Mouse (Mus musculus) urinary bladder, postnatal 4 days (tissue): ENCODE measurements at regions not wholly inside any gene's neighbourhood (a gene's known extent, or its start where the extent isn't known, plus 50 kb on each side); places are given as distances from the start of the nearest gene placed in this dataset.

Experiments used
- DNase-seq, 2 experiments: peaks; one replicate each; pipeline ENCODE4 v3.0.0; 2021 to 2022; ENCODE audit warnings: low spot score in 2 of 2

DNA sequence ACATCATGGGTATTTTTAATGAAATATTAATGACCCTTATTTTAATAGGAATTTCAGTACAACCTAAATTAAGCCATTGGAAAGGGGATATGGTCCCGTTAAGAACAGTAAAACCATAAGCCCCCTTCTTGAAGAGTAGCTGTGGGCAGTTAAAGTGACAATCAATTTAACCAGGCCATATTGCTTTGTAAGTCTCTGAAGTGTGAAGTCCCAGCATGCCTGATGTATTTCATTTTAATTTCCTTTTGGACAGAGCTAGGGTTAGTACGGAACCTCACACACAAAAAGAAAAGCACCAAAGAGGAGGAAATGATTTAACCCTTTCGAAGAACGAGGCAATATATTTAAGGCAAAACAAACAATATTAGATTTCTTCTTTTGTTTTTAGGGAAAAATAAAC, 640.9 kb downstream of the Kcnj2 start:
- DNase-seq, result no peak

DNA sequence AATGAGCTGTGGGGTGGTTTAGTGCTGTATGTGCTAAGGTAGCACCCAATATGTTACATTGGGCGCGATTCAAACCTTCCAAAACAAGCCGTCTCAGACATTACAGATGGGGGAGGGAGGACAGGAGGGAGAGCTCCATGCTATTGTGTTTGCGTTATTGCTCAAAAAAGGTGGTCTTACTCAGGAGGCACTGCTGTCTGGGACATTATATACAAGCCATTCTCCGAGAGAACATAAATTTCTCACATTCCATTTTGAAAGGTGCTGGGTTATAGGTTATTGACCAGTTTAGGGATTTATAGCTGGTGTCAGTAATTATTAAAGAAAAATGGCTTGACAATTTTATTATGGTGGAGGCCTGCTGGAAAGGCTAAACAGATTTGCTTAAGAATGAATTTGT, 649.4 kb downstream of the Kcnj2 start:
- DNase-seq, result no peak

DNA sequence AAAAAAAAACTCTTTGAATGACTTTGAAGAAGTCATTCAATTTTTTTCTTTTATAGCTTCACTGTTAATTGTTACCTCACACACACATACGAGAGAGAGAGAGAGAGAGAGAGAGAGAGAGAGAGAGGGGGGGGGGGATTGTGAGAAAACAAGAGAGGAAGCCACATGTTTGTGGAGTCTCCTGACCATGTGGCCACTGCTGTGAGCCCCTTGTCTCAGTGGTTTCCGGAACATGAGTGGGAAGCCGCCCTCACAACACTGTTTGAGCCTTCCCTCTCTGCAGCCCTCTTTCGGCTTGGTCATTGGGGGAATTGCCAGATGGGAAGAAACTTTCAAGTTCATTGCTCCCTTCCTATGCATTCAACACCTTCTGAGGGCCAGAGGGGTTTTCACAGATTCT, 656.3 kb downstream of the Kcnj2 start:
- no peak for DNase-seq

DNA sequence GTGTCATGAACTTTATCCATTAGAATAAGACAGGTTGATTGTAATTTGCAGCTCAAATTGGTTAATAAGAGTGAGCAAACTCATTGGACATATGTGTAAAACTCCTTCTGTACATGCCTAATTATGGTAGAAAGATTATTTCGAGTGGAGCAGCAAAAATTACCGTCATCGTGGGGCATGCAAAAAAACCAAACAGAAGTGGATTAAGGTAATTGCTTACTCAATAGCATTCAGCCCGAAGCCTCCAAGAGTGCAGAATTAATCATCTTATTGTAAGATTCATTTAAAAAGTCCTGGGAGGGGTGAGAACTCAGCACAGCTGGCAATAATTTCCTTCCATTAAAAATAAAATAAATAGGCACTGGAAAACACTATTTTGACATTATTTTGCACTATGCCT, 662.2 kb downstream of the Kcnj2 start:
- no peak for DNase-seq

DNA sequence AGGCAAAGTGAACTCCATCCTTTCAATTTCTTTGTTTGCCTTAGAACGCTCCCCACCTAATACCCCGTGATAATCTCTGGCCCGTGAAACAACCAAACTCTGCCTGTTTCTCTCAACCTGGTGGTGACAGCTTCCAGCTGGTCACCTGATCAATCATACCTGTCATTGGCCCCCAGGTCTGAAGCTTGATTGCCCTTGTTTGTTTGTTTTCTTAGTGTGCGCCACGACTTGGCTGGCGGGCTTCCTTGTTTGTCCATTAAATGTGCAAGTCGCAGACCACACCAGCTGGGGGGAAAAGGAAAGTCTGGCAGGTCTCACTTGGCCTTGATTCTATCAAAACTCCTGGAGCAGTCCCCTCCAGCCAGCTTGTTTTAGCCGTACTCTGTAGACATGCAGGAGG, 666.1 kb downstream of the Kcnj2 start:
- DNase-seq, result no peak

- no peak for DNase-seq
Observed at GRCm38 (mm10) chr11:111735446-111735845, 669.5 kb downstream of the Kcnj2 start.

DNA sequence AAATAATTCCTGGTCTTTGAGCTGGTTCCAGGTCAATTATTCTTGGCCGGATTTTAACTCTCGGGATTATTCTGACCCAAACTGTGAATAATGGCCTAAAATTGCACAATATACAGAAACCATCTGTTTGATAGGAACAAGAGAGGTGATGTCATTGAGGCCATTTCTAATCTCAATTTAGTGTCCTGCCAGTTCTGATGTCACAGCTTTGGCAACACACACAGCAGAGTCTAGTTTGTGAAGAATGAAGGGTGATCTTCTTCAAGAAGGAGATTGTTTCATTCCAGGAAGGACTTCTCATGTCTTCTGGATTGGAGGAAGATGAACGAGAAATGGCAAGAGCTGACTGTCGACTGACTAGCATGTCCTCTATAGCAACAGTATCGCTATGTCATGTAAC, 670.0 kb downstream of the Kcnj2 start:
- DNase-seq, result no peak

DNA sequence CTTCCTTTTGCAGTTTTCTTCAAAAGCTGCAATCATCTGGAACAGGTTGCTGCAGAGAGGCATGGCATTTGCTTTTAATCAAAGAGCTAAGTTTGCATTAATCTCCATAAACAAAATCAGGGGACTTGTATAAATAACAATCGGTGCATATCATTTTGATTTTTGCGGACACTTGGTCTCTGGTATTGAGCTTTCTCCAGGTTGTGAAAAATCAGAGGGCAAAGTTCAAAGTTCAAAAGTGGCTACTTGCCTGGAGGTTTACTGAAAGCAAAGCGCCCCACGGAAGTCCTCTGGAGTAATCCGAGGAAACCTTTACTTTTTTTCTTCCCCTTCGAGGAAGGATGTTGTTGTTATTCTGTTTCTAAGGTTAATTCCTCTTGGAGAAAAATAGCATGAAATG, 677.4 kb downstream of the Kcnj2 start:
- no peak for DNase-seq

GRCm38 (mm10) chr11:111747262-111747946, 681.4 kb downstream of the Kcnj2 start:
- DNase-seq, result no peak

DNA sequence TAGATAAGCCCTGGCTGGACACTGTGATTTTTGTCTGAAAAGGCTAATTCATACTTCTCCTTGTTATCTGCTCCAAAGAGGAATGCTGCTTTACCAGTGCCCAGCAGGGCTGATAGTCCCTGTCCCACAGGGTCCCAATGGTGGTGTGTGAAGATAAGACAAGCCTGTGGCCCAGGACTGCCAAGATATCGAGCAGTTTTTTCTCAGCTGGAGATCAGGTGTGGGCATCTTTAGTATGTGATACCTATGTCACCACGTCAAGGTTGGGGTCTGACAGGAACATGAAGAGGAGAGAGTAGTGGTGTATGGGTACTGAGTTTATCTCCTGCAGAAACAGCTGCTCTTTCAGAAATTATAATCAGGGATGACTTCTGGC, 682.0 kb downstream of the Kcnj2 start:
- no peak for DNase-seq

DNA sequence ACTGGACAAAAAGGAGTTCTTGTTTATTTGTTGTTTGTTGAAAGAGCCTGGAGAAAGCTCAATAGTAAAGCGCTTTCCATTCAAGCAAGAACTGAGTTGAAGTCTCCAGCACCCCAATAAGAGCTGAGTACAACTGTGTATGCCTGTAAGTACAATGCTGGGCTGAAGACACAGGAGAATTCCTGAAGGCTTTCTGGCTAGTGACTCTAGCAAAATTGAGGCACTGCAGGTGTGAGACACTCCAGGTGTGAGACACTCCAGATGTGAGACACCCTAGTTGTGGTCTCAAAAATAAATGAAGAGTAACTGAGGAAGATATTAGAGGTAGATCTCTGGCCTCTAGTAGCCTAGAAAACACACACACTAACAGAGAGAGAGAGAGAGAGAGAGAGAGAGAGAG, 682.5 kb downstream of the Kcnj2 start:
- no peak for DNase-seq

GRCm38 (mm10) chr11:111754735-111755134, 688.8 kb downstream of the Kcnj2 start:
- no peak for DNase-seq

GRCm38 (mm10) chr11:111763081-111763480, 697.1 kb downstream of the Kcnj2 start:
- no peak for DNase-seq

DNA sequence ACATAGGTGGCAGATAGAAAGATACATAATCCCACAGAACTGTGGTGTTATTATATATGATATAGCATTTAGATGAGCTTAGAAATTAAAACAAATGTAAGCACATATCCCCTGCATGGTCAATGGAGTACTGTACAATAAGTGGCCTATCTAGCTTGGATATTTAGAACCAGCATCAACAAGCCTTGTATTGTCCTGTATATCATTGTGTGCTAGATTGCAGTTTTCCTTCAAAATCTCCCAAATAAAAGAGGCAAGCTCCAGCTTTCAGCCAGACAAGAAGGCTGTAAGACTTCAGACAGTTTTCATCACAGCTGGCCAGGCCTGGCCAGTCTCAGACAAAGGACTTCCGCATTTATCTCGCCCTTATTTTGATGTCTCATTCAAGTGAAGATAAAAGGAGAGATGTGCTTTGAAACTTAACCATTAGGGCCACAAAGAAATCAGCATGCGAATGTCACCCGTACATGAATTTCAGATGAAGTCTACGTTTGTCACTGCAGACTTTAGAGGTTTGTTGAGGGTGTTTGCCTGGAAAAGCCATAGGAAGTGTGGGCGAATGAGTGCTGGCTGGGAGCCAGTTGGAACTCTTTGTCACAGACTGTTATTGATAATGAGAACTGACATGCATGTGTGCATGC, 700.5 kb downstream of the Kcnj2 start:
- no peak for DNase-seq

- DNase-seq, result no peak
Observed at GRCm38 (mm10) chr11:111767012-111767392, 701.0 kb downstream of the Kcnj2 start.

DNA sequence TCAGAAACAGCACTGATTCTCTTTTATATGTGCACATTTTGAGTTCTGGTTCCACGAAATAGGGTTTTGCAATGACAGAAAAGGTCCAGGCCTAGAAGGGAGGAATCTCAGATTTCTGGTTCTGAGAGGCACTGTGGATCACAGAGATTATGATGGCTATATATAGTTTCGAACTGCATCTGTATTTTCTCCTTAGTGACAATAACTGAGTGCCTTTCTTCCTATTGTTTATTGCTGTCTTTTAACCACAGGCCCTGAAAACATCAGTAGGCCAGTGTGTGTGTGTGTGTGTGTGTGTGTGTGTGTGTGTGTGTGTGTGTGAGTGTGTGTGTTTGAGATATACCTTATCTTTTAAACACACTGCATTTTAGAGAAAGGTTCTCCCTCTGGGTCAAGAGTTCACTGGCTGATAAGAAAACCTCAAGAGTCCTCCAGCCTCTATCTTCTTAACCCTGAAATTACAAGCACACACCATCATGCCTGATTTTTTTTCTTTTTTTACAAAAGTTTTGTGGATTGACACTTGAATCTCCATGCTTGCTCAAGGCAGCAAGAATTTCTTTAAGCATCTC, 708.2 kb downstream of the Kcnj2 start:
- DNase-seq, result no peak

- DNase-seq, result no peak
Observed at GRCm38 (mm10) chr11:111781321-111781720, 715.4 kb downstream of the Kcnj2 start.

DNA sequence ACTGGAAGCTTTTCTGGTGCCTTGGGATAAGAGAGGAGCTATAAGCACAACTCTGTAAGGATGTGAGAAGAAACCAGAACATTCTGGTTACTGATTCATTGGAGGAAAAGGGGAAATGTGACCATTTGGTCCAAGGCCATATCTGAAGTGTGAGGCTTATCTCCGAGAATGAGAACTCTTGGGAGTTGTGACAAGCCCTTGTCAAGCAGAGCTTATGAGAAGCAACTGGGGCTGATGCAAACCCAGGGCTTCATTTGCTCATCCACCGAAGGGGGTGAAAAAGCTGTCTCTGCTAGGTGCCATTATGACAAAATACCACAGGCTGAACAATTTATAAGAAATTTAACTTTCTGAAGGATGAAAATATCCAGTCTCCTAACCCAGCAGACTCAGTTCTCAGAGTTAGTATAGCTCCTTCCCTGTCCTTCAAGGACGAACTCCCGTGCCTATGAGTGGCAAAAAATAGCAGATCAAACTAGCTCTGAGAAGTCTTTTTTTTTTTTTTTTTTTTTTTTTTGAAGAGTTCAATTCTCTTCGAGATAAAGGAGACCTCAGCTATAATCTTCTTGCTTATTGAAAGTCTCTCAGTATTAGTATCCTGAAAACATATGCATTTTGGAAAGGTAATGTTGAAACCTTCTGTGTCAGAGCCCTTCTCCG, 725.4 kb downstream of the Kcnj2 start:
- DNase-seq, result no peak

DNA sequence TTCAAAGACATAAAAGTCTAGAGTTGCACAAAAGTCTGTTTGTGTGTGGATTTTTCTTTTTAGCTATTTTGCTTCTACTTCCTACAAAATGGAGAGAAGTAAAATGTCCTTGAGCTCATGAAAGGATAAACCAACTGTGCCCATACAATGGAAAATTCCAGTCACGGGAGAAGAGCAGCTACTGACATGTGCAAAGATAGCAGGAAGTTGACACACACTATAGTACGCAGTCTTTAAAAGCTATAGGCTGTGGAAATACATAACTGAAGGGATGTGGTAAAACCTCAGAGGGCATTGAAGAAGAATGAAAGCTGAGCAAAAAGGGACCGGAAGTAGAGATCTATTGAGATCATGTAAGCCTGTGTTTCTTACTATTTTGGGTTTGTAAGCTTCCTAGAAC, 735.1 kb downstream of the Kcnj2 start:
- no peak for DNase-seq

DNA sequence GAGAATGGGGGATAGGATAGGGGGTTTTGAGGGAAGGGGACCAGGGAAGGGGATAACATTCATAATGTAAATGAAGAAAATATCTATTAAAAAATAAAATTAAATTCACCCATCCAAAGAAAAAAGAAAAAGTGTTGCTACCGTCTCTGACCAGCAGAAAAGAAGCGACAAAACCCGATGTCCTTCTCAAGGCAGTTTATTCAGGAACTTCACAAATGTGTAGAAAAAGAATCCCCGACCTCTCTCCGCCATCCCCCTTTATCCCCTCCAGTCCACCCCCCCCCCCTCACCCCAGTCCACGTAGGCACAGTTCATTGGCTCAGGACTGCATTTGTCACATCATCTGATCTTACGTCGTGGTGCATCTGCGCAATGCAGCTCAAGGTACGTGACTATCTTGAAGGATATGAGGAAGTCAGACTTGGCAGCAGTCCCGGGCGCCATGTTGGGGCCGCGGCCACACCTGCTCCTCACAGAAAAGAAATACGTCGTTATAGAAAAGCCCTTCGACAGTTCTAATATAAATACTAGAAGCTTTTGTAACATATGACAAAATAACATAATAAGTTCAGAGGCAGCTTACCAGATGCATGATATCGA, 750.3 kb downstream of the Kcnj2 start:
- no peak for DNase-seq

GRCm38 (mm10) chr11:111818124-111818523, 752.2 kb downstream of the Kcnj2 start:
- DNase-seq, result no peak

- no peak for DNase-seq
Observed at GRCm38 (mm10) chr11:111820356-111820755, 754.4 kb downstream of the Kcnj2 start.

DNA sequence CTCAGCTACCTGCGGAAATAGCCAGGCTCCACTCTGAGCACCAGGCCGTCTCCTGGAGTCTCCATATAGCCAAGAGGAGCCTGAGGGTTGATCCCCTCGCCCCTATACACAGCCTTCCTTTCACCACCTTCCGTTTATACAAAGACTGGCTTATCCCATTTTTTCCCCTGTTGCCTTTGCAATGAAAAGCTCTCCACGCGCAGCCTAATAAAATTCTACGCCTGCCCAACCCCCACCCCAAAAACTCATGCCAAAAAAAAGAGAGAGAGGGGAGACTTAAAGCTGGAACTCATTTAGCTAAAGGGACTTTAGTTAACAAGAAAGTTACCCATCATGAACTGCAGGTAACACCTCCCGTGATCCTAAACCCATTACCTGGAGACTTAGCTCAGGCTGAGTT, 762.5 kb downstream of the Kcnj2 start:
- DNase-seq, result no peak
